Mouse (Mus musculus): ENCODE data around the gene Mecom. TPM values are rescaled to one million over a fixed set of nuclear protein-coding genes. Genes with fewer than 3 reads are reported as not detected.

Mecom gene
- polyA plus RNA-seq, 1 experiment from 2014 or later, result 6.9 TPM

- H3K27ac ChIP-seq (replicated peaks), result no peak overlapping the region
- no peaks in the 10 kb centered on the region; the same call in 1 of the 2 replicates for H3K4me1 ChIP-seq (replicated peaks)
- H3K4me2 ChIP-seq, result no peak overlapping the region
- WGBS, result 82% methylated on average over 5 of the region's 5 CpGs
- H3K9ac ChIP-seq, result no peak overlapping the region
- H3K4me3 ChIP-seq, result no peak overlapping the region
- H3K9me3 ChIP-seq, result no peaks in the 10 kb centered on the region
- ATAC-seq (ENCODE audit: low FRiP score, low read depth), result no peak
- no peaks in the 10 kb centered on the region for H3K36me3 ChIP-seq
- H3K27me3 ChIP-seq, result no peaks in the 10 kb centered on the region
Observed at GRCm38 (mm10) chr3:30140349-30140748, 407.5 kb downstream of the Mecom start.

GRCm38 (mm10) chr3:30139678-30140077 lies 408.1 kb downstream of the Mecom start:
- H3K36me3 ChIP-seq, result no peaks in the 10 kb centered on the region
- no peak overlapping the region for H3K9ac ChIP-seq
- H3K27ac ChIP-seq (replicated peaks), result no peak overlapping the region
- WGBS, result 75% methylated on average over 4 of the region's 4 CpGs
- no peak for ATAC-seq (ENCODE audit: low FRiP score, low read depth)
- no peaks in the 10 kb centered on the region for H3K27me3 ChIP-seq
- H3K4me3 ChIP-seq, result no peak overlapping the region
- H3K9me3 ChIP-seq, result no peaks in the 10 kb centered on the region
- H3K4me2 ChIP-seq, result no peak overlapping the region
- no peaks in the 10 kb centered on the region; the same call in 1 of the 2 replicates for H3K4me1 ChIP-seq (replicated peaks)

GRCm38 (mm10) chr3:30138588-30138987 lies 409.2 kb downstream of the Mecom start:
- ATAC-seq (ENCODE audit: low FRiP score, low read depth), result no peak
- Histone ChIP-seq H3K36me3 (no peaks in the 10 kb centered on the region), H3K4me3 (no peak overlapping the region), H3K27ac (replicated peaks) (no peak overlapping the region), H3K4me1 (replicated peaks) (no peaks in the 10 kb centered on the region), H3K9me3 (no peaks in the 10 kb centered on the region), H3K4me2 (no peak overlapping the region), H3K9ac (no peak overlapping the region), H3K27me3 (no peaks in the 10 kb centered on the region)
- whole genome bisulfite sequencing, result 87% methylated on average over 6 of the region's 6 CpGs

- no peak for ATAC-seq (ENCODE audit: low FRiP score, low read depth)
- Histone ChIP-seq H3K27ac (replicated peaks) (no peak overlapping the region), H3K27me3 (no peaks in the 10 kb centered on the region), H3K4me1 (replicated peaks) (no peaks in the 10 kb centered on the region), H3K4me2 (no peak overlapping the region), H3K36me3 (no peaks in the 10 kb centered on the region), H3K4me3 (no peak overlapping the region), H3K9me3 (no peaks in the 10 kb centered on the region), H3K9ac (no peak overlapping the region)
- 84% methylated on average over 6 of the region's 6 CpGs for WGBS
Observed at GRCm38 (mm10) chr3:30135857-30136256, 412.0 kb downstream of the Mecom start.

GRCm38 (mm10) chr3:30135119-30135518 lies 412.7 kb downstream of the Mecom start:
- 88% methylated on average over 1 of the region's 1 CpGs for WGBS
- Histone ChIP-seq H3K27ac (replicated peaks) (no peak overlapping the region), H3K4me2 (no peak overlapping the region)

GRCm38 (mm10) chr3:30132981-30133380 lies 414.8 kb downstream of the Mecom start:
- Histone ChIP-seq H3K36me3 (no peaks in the 10 kb centered on the region), H3K4me2 (no peak overlapping the region), H3K9ac (no peak overlapping the region), H3K27me3 (no peaks in the 10 kb centered on the region), H3K4me1 (replicated peaks) (no peaks in the 10 kb centered on the region), H3K27ac (replicated peaks) (no peak overlapping the region), H3K4me3 (no peak overlapping the region), H3K9me3 (no peaks in the 10 kb centered on the region)
- 84% methylated on average over 3 of the region's 3 CpGs for WGBS
- ATAC-seq (ENCODE audit: low FRiP score, low read depth), result no peak

More at GRCm38 (mm10) chr3:30135119-30135518, 412.7 kb downstream of the Mecom start:
- no peaks in the 10 kb centered on the region for H3K4me1 ChIP-seq (replicated peaks)
- H3K9ac ChIP-seq, result no peak overlapping the region
- no peak overlapping the region for H3K4me3 ChIP-seq
- no peaks in the 10 kb centered on the region for H3K9me3 ChIP-seq
- ATAC-seq (ENCODE audit: low FRiP score, low read depth), result no peak
- H3K36me3 ChIP-seq, result no peaks in the 10 kb centered on the region
- no peaks in the 10 kb centered on the region for H3K27me3 ChIP-seq

- Histone ChIP-seq H3K27ac (replicated peaks) (no peak overlapping the region), H3K4me2 (no peak overlapping the region), H3K9me3 (no peaks in the 10 kb centered on the region), H3K27me3 (no peaks in the 10 kb centered on the region), H3K4me3 (no peak overlapping the region), H3K4me1 (replicated peaks) (no peaks in the 10 kb centered on the region), H3K36me3 (no peaks in the 10 kb centered on the region), H3K9ac (no peak overlapping the region)
- WGBS, result 78% methylated on average over 2 of the region's 2 CpGs
- ATAC-seq (ENCODE audit: low FRiP score, low read depth), result no peak
Observed at GRCm38 (mm10) chr3:30132370-30132769, 415.4 kb downstream of the Mecom start.

GRCm38 (mm10) chr3:30130495-30130894 lies 417.3 kb downstream of the Mecom start:
- no peak overlapping the region for H3K4me2 ChIP-seq
- no peak overlapping the region for H3K4me3 ChIP-seq
- H3K4me1 ChIP-seq (replicated peaks), result no peaks in the 10 kb centered on the region
- no peak for ATAC-seq (ENCODE audit: low FRiP score, low read depth)
- no peaks in the 10 kb centered on the region for H3K9me3 ChIP-seq
- WGBS, result 38% methylated on average over 4 of the region's 4 CpGs
- H3K27me3 ChIP-seq, result no peaks in the 10 kb centered on the region
- no peaks in the 10 kb centered on the region for H3K36me3 ChIP-seq
- no peak overlapping the region for H3K27ac ChIP-seq (replicated peaks)
- H3K9ac ChIP-seq, result no peak overlapping the region

GRCm38 (mm10) chr3:30122618-30123017 lies 425.2 kb downstream of the Mecom start:
- H3K4me1 ChIP-seq (replicated peaks), result no peaks in the 10 kb centered on the region
- H3K9ac ChIP-seq, result no peak overlapping the region
- H3K36me3 ChIP-seq, result no peaks in the 10 kb centered on the region
- WGBS, result 93% methylated on average over 3 of the region's 3 CpGs
- H3K4me3 ChIP-seq, result no peak overlapping the region
- H3K4me2 ChIP-seq, result no peak overlapping the region
- no peak for ATAC-seq (ENCODE audit: low FRiP score, low read depth)
- no peaks in the 10 kb centered on the region for H3K9me3 ChIP-seq
- no peaks in the 10 kb centered on the region for H3K27me3 ChIP-seq
- no peak overlapping the region for H3K27ac ChIP-seq (replicated peaks)

GRCm38 (mm10) chr3:30120790-30121512 lies 426.9 kb downstream of the Mecom start:
- H3K4me3 ChIP-seq, result no peak overlapping the region
- no peak for ATAC-seq (ENCODE audit: low FRiP score, low read depth)
- H3K9ac ChIP-seq, result no peak overlapping the region
- no peaks in the 10 kb centered on the region for H3K27me3 ChIP-seq
- WGBS, result 91% methylated on average over 8 of the region's 8 CpGs
- H3K36me3 ChIP-seq, result no peaks in the 10 kb centered on the region
- H3K9me3 ChIP-seq, result no peaks in the 10 kb centered on the region
- H3K27ac ChIP-seq (replicated peaks), result no peak overlapping the region
- no peaks in the 10 kb centered on the region for H3K4me1 ChIP-seq (replicated peaks)
- H3K4me2 ChIP-seq, result no peak overlapping the region

GRCm38 (mm10) chr3:30118594-30119297 lies 429.1 kb downstream of the Mecom start:
- Histone ChIP-seq H3K4me1 (replicated peaks) (no peaks in the 10 kb centered on the region), H3K9ac (no peak overlapping the region), H3K27ac (replicated peaks) (no peak overlapping the region), H3K4me3 (no peak overlapping the region), H3K36me3 (no peaks in the 10 kb centered on the region), H3K27me3 (no peaks in the 10 kb centered on the region), H3K9me3 (no peaks in the 10 kb centered on the region), H3K4me2 (no peak overlapping the region)
- ATAC-seq (ENCODE audit: low FRiP score, low read depth), result no peak
- 88% methylated on average over 7 of the region's 7 CpGs for WGBS

- WGBS, result 21% methylated on average over 3 of the region's 3 CpGs
- Histone ChIP-seq H3K27me3 (no peaks in the 10 kb centered on the region), H3K4me1 (replicated peaks) (no peaks in the 10 kb centered on the region), H3K9ac (no peak overlapping the region), H3K4me2 (no peak overlapping the region), H3K9me3 (no peaks in the 10 kb centered on the region), H3K27ac (replicated peaks) (no peak overlapping the region), H3K4me3 (no peak overlapping the region), H3K36me3 (no peaks in the 10 kb centered on the region)
- ATAC-seq (ENCODE audit: low FRiP score, low read depth), result no peak
Observed at GRCm38 (mm10) chr3:30113249-30113770, 434.5 kb downstream of the Mecom start.

Measured in hindbrain, embryonic 15.5 days (tissue).